Mouse (Mus musculus) erythroblast, embryonic 14.5 days (primary cell): ENCODE measurements around the gene Cnnm2. TPM values are rescaled to one million over a fixed set of nuclear protein-coding genes. Genes with fewer than 3 reads are reported as not detected.

ENCODE experiments used
- H3K27me3 ChIP-seq: 2 replicates; pipeline ENCODE4 v1.6.1; 2012; ENCODE audit warnings: inconsistent platforms; ENCODE audit not compliant: control insufficient read depth
- H3K36me3 ChIP-seq: 2 replicates; pipeline ENCODE4 v1.6.1; 2012; ENCODE audit warnings: mild to moderate bottlenecking, inconsistent platforms; ENCODE audit not compliant: control insufficient read depth
- H3K4me1 ChIP-seq: 2 replicates; pipeline ENCODE4 v1.6.1; 2012; ENCODE audit warnings: inconsistent platforms; ENCODE audit not compliant: control insufficient read depth
- H3K4me3 ChIP-seq: replicated peaks from 2 replicates; pipeline ENCODE3; 2012; ENCODE audit warnings: moderate library complexity, mild to moderate bottlenecking, inconsistent platforms
- H3K9me3 ChIP-seq: 2 replicates; pipeline ENCODE4 v1.6.1; 2012; ENCODE audit warnings: low read length, inconsistent platforms, mixed read lengths; ENCODE audit not compliant: control insufficient read depth
- GATA1 ChIP-seq: IDR thresholded peaks from 2 replicates; pipeline ENCODE4 v1.6.1; 2012; ENCODE audit warnings: low read length, inconsistent platforms, mixed read lengths
- TAL1 ChIP-seq: IDR thresholded peaks from 3 replicates; pipeline ENCODE4 v1.6.1; 2012; ENCODE audit warnings: low read length, inconsistent platforms, mixed read lengths
- polyA plus RNA-seq: library from polyadenylated mRNA; stranded (reverse); fragments of >175 nt; gene quantifications from 2 replicates; pipeline ENCODE4 v1.2.3, GENCODE M21; 2012

Cnnm2 gene
- polyA plus RNA-seq, 1 experiment = 4.9 TPM

- TF ChIP-seq TAL1 (no peak), GATA1 (no peak)
- no peaks in the 10 kb centered on the region for H3K9me3 ChIP-seq
- peaks cover 71% of the 10 kb centered on the region for H3K4me1 ChIP-seq
- H3K27me3 ChIP-seq = no peaks in the 10 kb centered on the region
- H3K4me3 ChIP-seq = peak overlapping the region; percentile 0
- peaks cover 67% of the 10 kb centered on the region for H3K36me3 ChIP-seq
Measured at GRCm38 (mm10) chr19:46863236-46863927, 102.0 kb downstream of the Cnnm2 start.

- TF ChIP-seq TAL1 = no peak
- TF ChIP-seq GATA1 = no peak
- Histone ChIP-seq H3K4me3 (no peak overlapping the region), H3K4me1 (peaks cover 77% of the 10 kb centered on the region), H3K9me3 (no peaks in the 10 kb centered on the region), H3K36me3 (peaks cover 67% of the 10 kb centered on the region), H3K27me3 (no peaks in the 10 kb centered on the region)
Measured at GRCm38 (mm10) chr19:46864079-46864478, 102.7 kb downstream of the Cnnm2 start.

- peaks cover 62% of the 10 kb centered on the region for H3K36me3 ChIP-seq
- no peaks in the 10 kb centered on the region for H3K9me3 ChIP-seq
- peaks cover 74% of the 10 kb centered on the region for H3K4me1 ChIP-seq
- TF ChIP-seq TAL1 = peak; percentile 38; the same call in 2 of the 3 replicates
- peak; percentile 47; the same call in 1 of the 2 replicates for TF ChIP-seq GATA1
- H3K4me3 ChIP-seq = peak overlapping the region; percentile 3
- H3K27me3 ChIP-seq = no peaks in the 10 kb centered on the region
Measured at GRCm38 (mm10) chr19:46864731-46865331, 103.4 kb downstream of the Cnnm2 start.

GRCm38 (mm10) chr19:46865381-46865780 is 104.0 kb downstream of the Cnnm2 start:
- H3K9me3 ChIP-seq = no peaks in the 10 kb centered on the region
- no peak overlapping the region for H3K4me3 ChIP-seq
- no peaks in the 10 kb centered on the region for H3K27me3 ChIP-seq
- peaks cover 70% of the 10 kb centered on the region for H3K4me1 ChIP-seq
- H3K36me3 ChIP-seq = peaks cover 63% of the 10 kb centered on the region
- TF ChIP-seq TAL1 (no peak), GATA1 (no peak)

- H3K4me1 ChIP-seq = peaks cover 39% of the 10 kb centered on the region
- H3K4me3 ChIP-seq = no peak overlapping the region
- H3K36me3 ChIP-seq = peaks cover 68% of the 10 kb centered on the region
- H3K27me3 ChIP-seq = no peaks in the 10 kb centered on the region
- H3K9me3 ChIP-seq = no peaks in the 10 kb centered on the region
- TF ChIP-seq GATA1 (no peak), TAL1 (no peak)
Measured at GRCm38 (mm10) chr19:46869049-46869448, 107.7 kb downstream of the Cnnm2 start.

GRCm38 (mm10) chr19:46869526-46869925 is 108.1 kb downstream of the Cnnm2 start:
- TF ChIP-seq TAL1 (no peak), GATA1 (no peak)
- peaks cover 71% of the 10 kb centered on the region for H3K36me3 ChIP-seq
- H3K4me1 ChIP-seq = peaks cover 36% of the 10 kb centered on the region
- H3K27me3 ChIP-seq = no peaks in the 10 kb centered on the region
- H3K9me3 ChIP-seq = no peaks in the 10 kb centered on the region
- H3K4me3 ChIP-seq = no peak overlapping the region

DNA sequence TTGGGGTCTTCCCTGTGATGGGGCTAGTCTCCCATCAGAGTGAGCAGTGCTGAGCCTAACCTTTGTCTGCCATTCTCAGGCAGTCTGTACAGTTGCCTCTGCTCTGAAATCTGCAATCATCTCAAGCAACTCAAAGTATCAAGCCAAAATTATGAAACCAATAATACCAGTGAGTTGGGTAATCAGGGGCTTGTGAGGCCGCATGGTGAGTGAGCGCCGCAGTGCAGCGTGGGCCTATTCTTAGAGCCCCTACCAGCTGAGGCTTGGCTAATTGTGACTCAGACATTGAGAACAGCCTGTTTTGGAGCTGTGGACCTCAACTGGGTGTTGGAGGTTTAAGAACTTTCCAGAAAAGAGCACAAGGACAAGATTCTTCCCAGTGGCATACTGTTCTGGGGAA is 109.7 kb downstream of the Cnnm2 start:
- H3K4me3 ChIP-seq = no peak overlapping the region
- no peak for TF ChIP-seq GATA1
- TF ChIP-seq TAL1 = no peak
- H3K36me3 ChIP-seq = peaks cover 64% of the 10 kb centered on the region

DNA sequence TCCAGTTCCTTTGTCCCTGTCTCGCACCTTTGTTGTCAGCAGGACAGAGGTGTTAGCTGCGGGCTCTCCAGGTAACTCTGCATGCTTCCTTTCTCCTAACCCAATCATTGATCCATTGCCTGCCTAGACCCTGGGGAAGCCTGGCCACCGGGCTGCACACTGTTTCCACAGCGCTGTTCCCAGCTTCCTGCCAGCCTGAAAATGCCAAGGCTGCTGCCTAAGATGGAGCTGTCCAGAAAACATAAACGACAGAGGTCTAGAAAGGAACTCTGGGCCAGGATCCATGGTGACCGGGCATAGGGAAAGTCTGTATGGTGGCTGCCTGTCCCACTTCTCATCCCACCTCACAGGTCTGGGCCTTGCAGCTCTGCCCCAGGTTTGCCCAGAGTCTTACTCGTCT is 110.3 kb downstream of the Cnnm2 start:
- Histone ChIP-seq H3K9me3 (no peaks in the 10 kb centered on the region), H3K27me3 (no peaks in the 10 kb centered on the region), H3K36me3 (peaks cover 59% of the 10 kb centered on the region)

More for the DNA sequence above, 109.7 kb downstream of the Cnnm2 start:
- Histone ChIP-seq H3K27me3 (no peaks in the 10 kb centered on the region), H3K9me3 (no peaks in the 10 kb centered on the region), H3K4me1 (peaks cover 25% of the 10 kb centered on the region)

DNA sequence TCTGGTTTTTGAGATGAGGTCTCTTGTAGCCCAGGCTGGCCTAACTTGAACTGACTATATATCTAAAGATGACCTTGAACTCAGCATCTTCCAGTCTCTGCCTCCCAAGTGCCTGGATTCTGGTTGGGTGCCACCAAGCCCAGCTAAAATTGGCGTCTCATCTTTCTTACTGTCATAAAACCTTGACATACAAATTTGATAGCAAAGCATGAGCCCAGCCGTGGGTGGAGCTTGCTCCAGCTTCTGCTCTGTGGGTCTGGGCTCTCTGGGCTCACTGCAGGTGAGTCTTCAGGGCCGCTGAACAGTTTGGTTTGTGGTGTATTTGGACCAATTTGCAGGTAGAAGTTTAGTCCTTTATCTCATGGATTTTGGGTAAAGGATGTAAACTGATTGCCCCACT is 112.5 kb downstream of the Cnnm2 start:
- H3K36me3 ChIP-seq = peaks cover 57% of the 10 kb centered on the region
- H3K4me1 ChIP-seq = peaks cover 11% of the 10 kb centered on the region
- no peaks in the 10 kb centered on the region for H3K27me3 ChIP-seq
- no peaks in the 10 kb centered on the region for H3K9me3 ChIP-seq
- TF ChIP-seq GATA1 = no peak
- TF ChIP-seq TAL1 = no peak
- no peak overlapping the region for H3K4me3 ChIP-seq

More for the DNA sequence above, 110.3 kb downstream of the Cnnm2 start:
- Histone ChIP-seq H3K4me3 (no peak overlapping the region), H3K4me1 (peaks cover 21% of the 10 kb centered on the region)
- TF ChIP-seq GATA1 = no peak
- no peak for TF ChIP-seq TAL1
